Mouse (Mus musculus): ENCODE measurements around the gene Alkbh3. TPM values are rescaled to one million over a fixed set of nuclear protein-coding genes. Genes with fewer than 3 reads are reported as not detected.

Gene Alkbh3
- polyA plus RNA-seq (2015; fragmentation: Nextera tagmentation; extraction: Ambion mirVana) = 63.6 and 72.2 TPM in 2 replicates

DNA sequence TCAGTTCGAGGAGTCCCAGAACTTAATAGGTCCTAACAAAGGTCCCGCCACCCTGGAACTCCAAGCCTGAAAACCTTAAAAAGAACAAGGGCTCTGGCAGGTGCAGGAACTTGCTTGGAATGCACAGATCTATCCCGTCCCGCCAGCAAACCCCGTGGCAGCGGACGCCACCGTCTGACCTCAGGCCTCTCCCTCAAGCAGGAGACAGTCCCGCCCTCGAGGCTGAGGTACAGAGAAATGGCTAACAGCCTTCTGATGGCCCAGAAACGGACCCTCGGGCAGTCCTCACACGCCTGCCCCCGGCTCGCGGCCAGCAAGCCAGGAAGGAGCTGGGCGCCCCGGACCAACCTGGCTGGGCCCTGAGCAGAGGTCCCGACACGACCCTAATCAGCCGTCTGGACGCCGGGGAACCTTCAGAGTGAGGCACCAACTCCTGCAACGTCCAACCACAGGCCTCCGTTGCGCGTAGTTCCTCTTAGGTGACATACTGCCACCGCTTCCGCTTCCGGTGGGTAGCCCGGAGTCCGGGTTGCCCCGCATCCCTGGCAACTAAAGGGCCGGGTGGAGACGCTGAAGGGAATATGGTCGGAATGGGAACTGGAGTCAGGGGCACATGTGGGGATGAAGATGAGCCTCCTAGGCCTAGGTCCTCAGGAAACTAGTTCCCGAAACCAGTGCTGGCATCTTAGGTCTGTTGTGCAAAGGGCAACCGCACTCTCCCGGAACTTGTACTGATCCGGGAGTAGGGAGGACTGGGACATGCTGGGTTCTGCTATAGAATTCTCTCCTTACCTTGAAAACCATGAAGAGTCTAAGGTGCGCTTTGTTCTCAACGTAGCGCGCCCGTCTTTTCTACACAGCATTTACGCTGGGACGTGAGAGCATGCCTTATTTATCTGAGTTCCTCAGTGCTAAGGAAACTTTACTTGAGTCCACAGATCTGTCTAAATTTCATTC is at the start of gene Alkbh3:
Gene Alkbh3, minus strand, starts transcription at position 473 of the 957 bp plus-strand sequence.
- H3K27ac ChIP-seq = peak within 1 kb of the TSS; percentile 59; the same call in 1 of the 2 replicates
- WGBS = 4% methylated on average over 47 of the region's 47 CpGs

DNA sequence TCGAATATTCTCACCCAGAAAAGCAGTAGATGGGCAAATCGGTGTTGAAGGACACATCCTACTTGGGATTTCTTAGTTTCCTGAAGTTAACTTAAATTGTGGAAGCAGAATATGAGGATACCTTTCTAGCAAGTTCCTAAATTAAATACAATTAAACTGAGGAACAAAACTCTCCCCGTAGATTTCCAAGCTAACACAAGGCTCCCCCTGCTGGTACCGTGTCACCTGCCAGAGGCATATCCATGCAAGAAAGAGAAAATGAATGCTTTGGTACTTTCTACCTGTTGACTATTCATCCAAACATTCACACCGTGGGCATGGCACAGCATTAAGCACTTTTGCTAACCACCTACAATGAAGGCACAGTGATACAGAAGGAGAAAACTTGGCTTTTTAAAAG is 48.9 kb upstream of the Alkbh3 start:
- no peaks in the 10 kb centered on the region for H3K36me3 ChIP-seq
- H3K9ac ChIP-seq = no peak overlapping the region
- WGBS = 79% methylated on average over 5 of the region's 5 CpGs
- H3K4me1 ChIP-seq (replicated peaks) = no peaks in the 10 kb centered on the region
- no peaks in the 10 kb centered on the region for H3K9me3 ChIP-seq
- no peak overlapping the region for H3K27ac ChIP-seq
- no peaks in the 10 kb centered on the region for H3K27me3 ChIP-seq (replicated peaks)
- H3K4me3 ChIP-seq (replicated peaks) = no peak overlapping the region
- H3K4me2 ChIP-seq (replicated peaks) = no peak overlapping the region
- no peak for ATAC-seq

More for the DNA sequence above, at the start of gene Alkbh3:
- peak; percentile 99 for ATAC-seq
- H3K9ac ChIP-seq = peak within 1 kb of the TSS; percentile 93
- H3K27me3 ChIP-seq (replicated peaks) = no peaks in the 10 kb centered on the region
- H3K4me2 ChIP-seq (replicated peaks) = peak within 1 kb of the TSS; percentile 82
- 0 out of 2 replicates have a peak, but pooled peaks cover 10% of the 10 kb centered on the region for H3K36me3 ChIP-seq
- peak within 1 kb of the TSS; percentile 89 for H3K4me3 ChIP-seq (replicated peaks)
- no peaks in the 10 kb centered on the region for H3K9me3 ChIP-seq
- peaks cover 4% of the 10 kb centered on the region; the same call in 1 of the 2 replicates for H3K4me1 ChIP-seq (replicated peaks)

DNA sequence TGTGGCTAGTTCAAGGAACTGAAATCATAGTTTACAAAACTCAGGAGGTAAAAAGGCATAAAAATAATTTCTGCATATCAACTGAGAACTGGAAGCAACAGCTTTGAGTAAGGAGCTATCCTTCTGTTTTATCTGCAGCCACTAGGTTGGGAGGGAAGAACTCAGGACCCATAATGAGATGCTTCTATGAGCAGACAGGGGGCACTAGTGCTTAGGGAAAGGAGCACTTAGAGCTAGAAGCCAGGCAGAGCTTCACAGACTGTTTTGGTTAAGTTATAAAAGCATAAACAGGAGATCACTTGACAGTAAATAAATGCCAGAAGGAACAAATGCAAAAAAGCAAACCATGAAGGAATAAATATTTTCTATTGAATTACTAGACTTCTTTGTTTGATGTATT is 44.2 kb upstream of the Alkbh3 start:
- no peaks in the 10 kb centered on the region for H3K9me3 ChIP-seq
- no peaks in the 10 kb centered on the region for H3K4me1 ChIP-seq (replicated peaks)
- H3K4me3 ChIP-seq (replicated peaks) = no peak overlapping the region
- no peaks in the 10 kb centered on the region for H3K36me3 ChIP-seq
- no peak overlapping the region for H3K27ac ChIP-seq
- H3K4me2 ChIP-seq (replicated peaks) = no peak overlapping the region
- H3K27me3 ChIP-seq (replicated peaks) = no peaks in the 10 kb centered on the region
- no peak overlapping the region for H3K9ac ChIP-seq
- no peak for ATAC-seq

DNA sequence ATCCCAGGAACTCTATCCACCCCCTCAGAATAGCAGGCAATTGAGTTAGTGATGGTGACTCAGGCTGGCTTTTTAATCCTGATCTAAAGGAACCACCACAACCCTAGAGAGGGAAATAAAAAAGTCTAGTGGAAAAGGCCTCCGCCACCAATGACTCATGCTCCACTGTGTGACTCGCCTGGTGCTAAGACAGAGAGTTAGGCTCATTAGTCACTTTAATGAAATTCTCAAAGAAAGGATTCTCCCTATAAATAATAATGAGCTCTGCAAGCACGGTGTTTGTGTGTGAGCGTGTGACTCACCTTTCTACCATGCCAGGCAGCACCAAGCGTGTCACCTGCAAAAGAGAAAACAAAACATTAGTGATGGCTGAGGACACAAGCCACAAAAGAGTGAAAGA is 41.3 kb upstream of the Alkbh3 start:
- Histone ChIP-seq H3K9ac (no peak overlapping the region), H3K27ac (no peak overlapping the region), H3K4me2 (replicated peaks) (no peak overlapping the region), H3K4me3 (replicated peaks) (no peak overlapping the region), H3K27me3 (replicated peaks) (no peaks in the 10 kb centered on the region), H3K36me3 (no peaks in the 10 kb centered on the region), H3K9me3 (no peaks in the 10 kb centered on the region), H3K4me1 (replicated peaks) (0 out of 2 replicates have a peak, but pooled peaks cover 5% of the 10 kb centered on the region)
- ATAC-seq = no peak
- 88% methylated on average over 5 of the region's 5 CpGs for WGBS

DNA sequence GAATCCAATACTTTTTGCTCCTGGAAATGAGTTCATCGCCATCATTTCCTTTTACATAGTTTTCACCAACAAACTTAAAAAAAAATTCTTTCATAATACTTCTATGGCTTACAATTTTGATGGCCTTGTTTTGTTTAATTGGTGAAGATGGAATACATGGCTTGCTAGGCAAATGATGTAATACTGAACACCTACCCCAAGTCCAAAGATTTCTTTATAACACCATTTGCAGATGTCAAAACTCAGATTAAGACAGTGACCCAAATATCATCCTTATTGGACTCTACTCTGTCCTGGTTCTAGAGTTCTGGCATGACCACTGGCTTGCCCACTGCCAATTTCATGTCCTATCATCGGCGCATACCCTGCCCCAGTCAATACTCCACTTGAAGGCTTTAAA is 40.3 kb upstream of the Alkbh3 start:
- no peak overlapping the region for H3K9ac ChIP-seq
- 0 out of 2 replicates have a peak, but pooled peaks cover 5% of the 10 kb centered on the region for H3K4me1 ChIP-seq (replicated peaks)
- no peak overlapping the region for H3K4me3 ChIP-seq (replicated peaks)
- no peaks in the 10 kb centered on the region for H3K27me3 ChIP-seq (replicated peaks)
- no peak for ATAC-seq
- H3K9me3 ChIP-seq = no peaks in the 10 kb centered on the region
- H3K27ac ChIP-seq = no peak overlapping the region
- H3K36me3 ChIP-seq = no peaks in the 10 kb centered on the region
- 95% methylated on average over 3 of the region's 3 CpGs for WGBS
- no peak overlapping the region for H3K4me2 ChIP-seq (replicated peaks)

DNA sequence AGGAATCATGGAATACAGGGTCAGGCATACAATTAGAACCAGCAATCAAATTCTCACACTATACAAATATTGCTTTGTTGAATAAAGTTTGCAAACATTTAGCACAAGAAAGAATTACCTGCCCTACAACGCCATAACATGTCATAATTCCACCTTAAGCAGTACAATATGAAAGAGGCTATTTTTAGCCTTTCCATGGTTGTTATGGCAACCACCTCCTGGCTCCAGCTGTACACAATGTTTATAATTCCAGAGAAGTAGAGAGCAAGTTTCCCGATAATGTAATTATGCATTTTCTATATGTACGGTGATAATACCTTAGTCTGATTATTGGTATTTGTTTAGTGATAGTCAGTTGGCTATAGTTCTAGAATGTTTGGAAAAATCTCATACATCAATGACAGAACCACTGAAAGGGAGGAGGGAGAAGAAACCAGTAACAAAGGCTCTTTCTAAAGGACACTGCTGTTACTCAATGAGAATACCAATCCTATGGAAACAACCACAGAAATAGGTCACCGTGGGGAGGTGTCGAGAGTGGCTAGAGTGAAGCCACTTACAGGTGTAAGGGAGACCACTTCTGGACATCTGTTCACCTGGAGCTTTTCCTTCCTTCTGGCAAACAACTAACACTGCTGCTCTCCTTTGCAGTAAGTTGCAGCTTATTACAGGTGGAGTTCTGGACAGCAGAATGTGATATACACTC is 39.0 kb upstream of the Alkbh3 start:
- no peak overlapping the region for H3K27ac ChIP-seq
- H3K9ac ChIP-seq = no peak overlapping the region
- H3K36me3 ChIP-seq = no peaks in the 10 kb centered on the region
- no peak overlapping the region for H3K4me2 ChIP-seq (replicated peaks)
- H3K9me3 ChIP-seq = no peaks in the 10 kb centered on the region
- 36% methylated on average over 5 of the region's 5 CpGs for WGBS
- peak; percentile 52; the same call in 1 of the 2 replicates for ATAC-seq
- H3K4me3 ChIP-seq (replicated peaks) = no peak overlapping the region
- no peaks in the 10 kb centered on the region for H3K27me3 ChIP-seq (replicated peaks)
- H3K4me1 ChIP-seq (replicated peaks) = peaks cover 7% of the 10 kb centered on the region; the same call in 1 of the 2 replicates

DNA sequence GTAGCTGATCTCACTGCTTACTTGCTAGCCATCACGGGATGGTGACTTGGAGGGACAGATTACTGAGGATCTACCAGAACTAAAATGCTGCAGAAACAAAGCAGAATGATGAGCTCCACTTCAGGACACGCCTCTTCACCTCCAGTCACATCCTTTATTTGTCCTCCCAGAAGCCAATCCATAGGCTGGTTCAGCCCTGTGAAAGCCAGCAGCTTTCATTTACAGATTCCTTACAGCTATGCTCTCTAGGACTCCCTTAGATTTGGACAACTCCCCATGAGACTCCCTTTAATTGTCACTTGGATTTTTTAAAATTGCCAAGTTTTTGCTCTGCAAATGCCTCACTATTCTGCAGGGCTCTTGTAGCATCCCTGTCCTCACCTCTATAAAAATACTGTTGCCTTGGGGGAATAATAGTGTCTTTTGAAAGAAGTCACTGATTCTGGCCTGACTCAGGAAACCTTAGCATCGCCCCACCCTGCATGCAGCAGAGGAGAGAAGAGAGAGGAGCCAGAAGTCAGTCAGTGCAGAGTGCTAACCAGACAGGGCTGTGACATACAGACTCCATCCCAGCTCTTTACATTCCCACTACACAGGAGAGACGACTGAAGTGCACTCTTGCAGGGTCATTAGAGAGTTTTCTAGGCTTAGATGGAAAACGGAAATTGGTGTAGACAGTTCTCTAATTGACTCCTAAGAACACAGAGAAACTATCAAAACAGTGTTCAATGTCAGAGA is 38.3 kb upstream of the Alkbh3 start:
- no peak overlapping the region for H3K4me3 ChIP-seq (replicated peaks)
- H3K4me2 ChIP-seq (replicated peaks) = no peak overlapping the region
- no peak for ATAC-seq
- no peaks in the 10 kb centered on the region for H3K36me3 ChIP-seq
- H3K4me1 ChIP-seq (replicated peaks) = peaks cover 8% of the 10 kb centered on the region; the same call in 1 of the 2 replicates
- 65% methylated on average over 5 of the region's 5 CpGs for WGBS
- H3K9me3 ChIP-seq = no peaks in the 10 kb centered on the region
- H3K27ac ChIP-seq = no peak overlapping the region
- H3K9ac ChIP-seq = no peak overlapping the region
- H3K27me3 ChIP-seq (replicated peaks) = no peaks in the 10 kb centered on the region

DNA sequence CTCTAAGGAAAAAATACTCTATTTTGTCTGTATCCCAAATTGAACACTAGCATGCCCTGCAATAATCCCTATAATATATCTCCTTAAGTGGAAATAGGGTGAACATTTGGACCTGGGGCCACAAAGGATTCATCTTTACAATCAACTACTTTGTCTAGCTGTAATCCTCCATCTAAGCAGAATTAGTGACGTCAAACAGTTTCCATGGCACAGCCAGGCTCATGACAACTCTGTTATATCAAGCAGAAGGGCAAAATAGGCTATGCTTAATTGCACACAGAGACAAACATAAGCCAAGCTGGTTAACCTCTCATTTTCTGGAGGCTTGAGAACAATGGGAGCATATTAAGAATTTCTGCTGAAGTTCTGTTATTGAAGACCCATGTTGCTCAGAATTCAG is 37.7 kb upstream of the Alkbh3 start:
- Histone ChIP-seq H3K27ac (no peak overlapping the region), H3K36me3 (no peaks in the 10 kb centered on the region), H3K4me3 (replicated peaks) (no peak overlapping the region), H3K9ac (no peak overlapping the region), H3K4me1 (replicated peaks) (peaks cover 8% of the 10 kb centered on the region; the same call in 1 of the 2 replicates), H3K9me3 (no peaks in the 10 kb centered on the region), H3K4me2 (replicated peaks) (no peak overlapping the region), H3K27me3 (replicated peaks) (no peaks in the 10 kb centered on the region)
- whole genome bisulfite sequencing = 64% methylated on average over 1 of the region's 1 CpGs
- ATAC-seq = no peak

DNA sequence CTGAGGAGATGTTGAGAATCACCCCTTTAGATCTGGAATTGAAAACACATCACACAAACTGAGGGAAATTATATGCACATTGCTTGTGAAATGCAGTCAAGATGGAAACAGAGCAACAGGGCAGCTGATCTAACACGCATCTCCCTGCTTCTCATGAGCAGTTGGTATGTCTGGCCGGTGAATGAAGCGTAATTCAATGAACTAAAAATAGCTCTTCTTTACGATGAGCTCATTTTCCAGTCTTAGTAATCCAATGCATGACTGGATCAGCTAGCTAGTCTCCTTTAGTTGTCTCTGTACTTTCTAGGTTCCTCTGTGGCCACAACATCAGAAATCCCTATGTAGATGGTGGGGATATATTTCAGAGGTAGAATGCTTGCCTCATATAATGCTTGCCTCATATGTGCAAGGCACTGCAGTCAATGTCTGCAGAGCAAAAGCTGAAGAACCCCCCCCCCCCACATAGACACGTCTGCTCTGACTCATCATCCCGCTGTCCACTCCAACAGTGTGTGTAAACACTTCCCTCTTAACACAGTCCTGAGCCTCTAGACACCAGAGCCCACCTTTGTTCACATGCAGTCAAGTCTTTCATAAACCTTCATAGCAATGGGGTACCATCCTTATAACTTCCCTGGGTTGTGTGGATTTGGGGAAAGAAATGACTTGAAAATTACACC is 34.9 kb upstream of the Alkbh3 start:
- H3K4me1 ChIP-seq (replicated peaks) = peaks cover 8% of the 10 kb centered on the region; the same call in 1 of the 2 replicates
- H3K27me3 ChIP-seq (replicated peaks) = no peaks in the 10 kb centered on the region
- H3K4me3 ChIP-seq (replicated peaks) = no peak overlapping the region
- H3K4me2 ChIP-seq (replicated peaks) = no peak overlapping the region
- H3K36me3 ChIP-seq = no peaks in the 10 kb centered on the region
- peak; percentile 27; the same call in 1 of the 2 replicates for ATAC-seq
- H3K27ac ChIP-seq = no peak overlapping the region
- no peak overlapping the region for H3K9ac ChIP-seq
- WGBS = 25% methylated on average over 6 of the region's 6 CpGs
- no peaks in the 10 kb centered on the region for H3K9me3 ChIP-seq

DNA sequence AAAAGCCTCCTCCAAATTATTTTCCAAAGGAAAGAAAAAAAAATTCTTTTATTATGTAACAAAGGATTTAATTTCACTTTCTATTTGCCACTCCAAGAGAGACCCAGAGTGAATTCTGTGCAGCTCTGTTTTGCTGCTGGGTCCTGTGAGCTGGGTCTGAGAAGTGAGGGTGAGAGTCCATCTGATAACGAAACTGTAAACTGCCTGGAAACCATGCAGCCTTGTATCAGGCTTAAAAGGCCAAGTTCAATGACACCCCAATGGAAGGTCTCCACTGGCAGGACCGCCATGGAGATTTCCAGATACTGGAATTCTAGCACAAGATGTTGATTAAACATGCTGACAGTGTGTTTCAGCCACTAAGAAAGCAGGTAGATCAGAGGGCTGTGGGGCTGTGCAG is 33.6 kb upstream of the Alkbh3 start:
- Histone ChIP-seq H3K9me3 (no peaks in the 10 kb centered on the region), H3K27ac (no peak overlapping the region), H3K27me3 (replicated peaks) (no peaks in the 10 kb centered on the region), H3K4me2 (replicated peaks) (no peak overlapping the region), H3K9ac (no peak overlapping the region), H3K36me3 (no peaks in the 10 kb centered on the region), H3K4me1 (replicated peaks) (peaks cover 7% of the 10 kb centered on the region; the same call in 1 of the 2 replicates), H3K4me3 (replicated peaks) (no peak overlapping the region)
- ATAC-seq = peak; percentile 83
- 70% methylated on average over 2 of the region's 2 CpGs for WGBS

DNA sequence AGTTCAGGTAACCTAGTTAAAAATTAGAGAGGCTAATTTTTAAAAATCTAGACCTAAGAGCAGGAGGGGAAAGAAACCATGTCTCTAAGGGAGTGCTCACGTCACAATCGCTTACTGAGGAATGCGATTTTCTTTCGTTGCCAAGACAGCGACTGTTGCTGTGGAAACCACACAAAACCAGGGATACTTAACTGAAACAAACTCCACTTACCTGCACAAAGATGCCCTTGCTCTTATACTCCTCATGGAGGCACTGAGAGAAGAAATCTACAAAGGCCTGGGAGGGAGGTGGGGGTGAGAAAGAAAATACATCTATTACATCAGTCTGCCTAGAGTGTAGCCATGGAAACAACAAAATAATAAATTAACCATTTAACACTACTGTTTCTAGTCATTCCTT is 33.1 kb upstream of the Alkbh3 start:
- Histone ChIP-seq H3K27me3 (replicated peaks) (no peaks in the 10 kb centered on the region), H3K36me3 (no peaks in the 10 kb centered on the region), H3K4me2 (replicated peaks) (no peak overlapping the region), H3K9ac (no peak overlapping the region), H3K4me3 (replicated peaks) (no peak overlapping the region), H3K4me1 (replicated peaks) (peaks cover 2% of the 10 kb centered on the region; the same call in 1 of the 2 replicates), H3K27ac (no peak overlapping the region), H3K9me3 (no peaks in the 10 kb centered on the region)
- WGBS = 66% methylated on average over 5 of the region's 5 CpGs
- ATAC-seq = no peak
